Mouse (Mus musculus): Measurements from ENCODE around the gene Fam92a. TPM values are rescaled to one million over a fixed set of nuclear protein-coding genes. Genes with fewer than 3 reads are reported as not detected.
"Not testable (repeated sequence)": the region's sequence is repeated elsewhere in the genome, so short reads cannot be mapped to it uniquely, and the experiment has no call there.

Fam92a gene
- 44.3 and 60.9 TPM in 2 replicates for polyA plus RNA-seq (2012; rRNA removed)
- 102 and 108 TPM in 2 replicates for polyA plus RNA-seq (2014; fragmentation: Nextera tagmentation; extraction: Ambion mirVana)

DNA sequence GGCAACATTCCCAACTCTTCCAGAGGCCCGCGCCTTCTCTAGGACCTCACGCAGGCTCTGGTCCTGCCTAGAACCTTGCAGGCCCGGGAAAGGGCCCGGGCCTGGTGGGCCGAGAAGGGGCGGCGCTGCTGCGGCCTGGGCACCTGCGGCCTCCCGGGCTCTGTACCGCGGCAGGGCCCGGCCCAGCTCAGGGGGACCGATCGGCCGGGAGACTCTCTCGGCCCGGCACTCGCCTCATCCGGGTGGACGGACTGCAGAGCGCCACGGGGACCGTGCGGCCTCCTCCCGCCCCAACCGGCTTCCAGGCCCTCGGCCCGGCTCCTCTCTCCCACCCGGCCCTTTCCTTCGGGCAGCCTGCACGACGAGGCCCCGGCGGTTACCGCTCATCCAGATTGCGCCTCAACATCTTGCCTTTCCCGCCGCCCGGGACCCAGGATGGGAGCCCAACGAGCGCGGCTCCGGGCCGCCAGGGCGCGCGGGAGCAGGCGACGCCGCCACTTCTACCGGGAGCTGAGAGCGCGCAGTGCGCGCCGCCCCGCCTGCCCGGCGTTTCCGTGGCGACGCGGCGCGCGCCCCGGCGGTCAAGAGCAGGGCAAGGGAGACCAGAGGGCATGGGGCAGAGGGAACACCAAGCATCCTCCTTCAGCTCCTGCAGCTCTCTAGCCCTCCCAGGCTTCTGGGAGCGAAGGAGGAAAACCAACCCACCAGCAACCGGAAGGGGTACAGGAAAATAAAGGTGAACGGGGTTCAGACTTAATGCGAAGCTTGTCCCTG is at the start of gene Fam92a:
Gene Fam92a, minus strand, starts transcription at position 698 of the 774 bp plus-strand sequence.
- under 1% methylated on average over 49 of the region's 74 CpGs for WGBS
- Histone ChIP-seq H3K27me3 (ENCODE audit: control insufficient read depth, insufficient read depth, low read length) (no peaks in the 10 kb centered on the region), H3K9me3 (ENCODE audit: control insufficient read depth, low read length) (no peaks in the 10 kb centered on the region), H3K4me2 (replicated peaks; ENCODE audit: low read depth, low read length, severe bottlenecking) (peak within 1 kb of the TSS; percentile 76), H3K4me1 (ENCODE audit: control insufficient read depth, insufficient read depth, low read length) (peaks cover 9% of the 10 kb centered on the region), H3K27ac (replicated peaks; ENCODE audit: low read depth, low read length) (peak within 1 kb of the TSS; percentile 92), H3K36me3 (ENCODE audit: control insufficient read depth, insufficient read depth, low read length) (peaks cover 23% of the 10 kb centered on the region), H3K9ac (ENCODE audit: low read depth, low read length, severe bottlenecking) (peak within 1 kb of the TSS; percentile 99), H3K4me3 (replicated peaks; ENCODE audit: low read length) (peak within 1 kb of the TSS; percentile 85)
- ATAC-seq (ENCODE audit: low FRiP score, low read depth) = peak; percentile 87
- no peak for TF ChIP-seq POLR2A (IDR thresholded peaks at IDR 0.05; ENCODE audit: borderline replicate concordance, extremely low read depth, insufficient read depth, insufficient read length)
- peak; percentile 35 for DNase-seq (ENCODE audit: low spot score)

GRCm38 (mm10) chr4:12178992-12179391 is 7.2 kb upstream of the Fam92a start:
- H3K4me3 ChIP-seq (replicated peaks; ENCODE audit: low read length) = no peak overlapping the region
- H3K9me3 ChIP-seq (ENCODE audit: control insufficient read depth, low read length) = no peaks in the 10 kb centered on the region
- no peaks in the 10 kb centered on the region for H3K36me3 ChIP-seq (ENCODE audit: control insufficient read depth, insufficient read depth, low read length)
- DNase-seq (ENCODE audit: low spot score) (no peak), ATAC-seq (ENCODE audit: low FRiP score, low read depth) (no peak)
- WGBS = 86% methylated on average over 10 of the region's 10 CpGs
- H3K27ac ChIP-seq (replicated peaks; ENCODE audit: low read depth, low read length) = no peak overlapping the region
- H3K4me2 ChIP-seq (replicated peaks; ENCODE audit: low read depth, low read length, severe bottlenecking) = no peak overlapping the region
- no peaks in the 10 kb centered on the region for H3K4me1 ChIP-seq (ENCODE audit: control insufficient read depth, insufficient read depth, low read length)
- no peaks in the 10 kb centered on the region for H3K27me3 ChIP-seq (ENCODE audit: control insufficient read depth, insufficient read depth, low read length)
- TF ChIP-seq POLR2A (IDR thresholded peaks at IDR 0.05; ENCODE audit: borderline replicate concordance, extremely low read depth, insufficient read depth, insufficient read length) = no peak
- H3K9ac ChIP-seq (ENCODE audit: low read depth, low read length, severe bottlenecking) = no peak overlapping the region

GRCm38 (mm10) chr4:12170986-12171317 is 863 bp downstream of the Fam92a start:
- 19% methylated on average over 9 of the region's 9 CpGs for WGBS
- peak overlapping the region; percentile 85 for H3K4me3 ChIP-seq (replicated peaks; ENCODE audit: low read length)
- no peak for ATAC-seq (ENCODE audit: low FRiP score, low read depth)
- no peak for TF ChIP-seq POLR2A (IDR thresholded peaks at IDR 0.05; ENCODE audit: borderline replicate concordance, extremely low read depth, insufficient read depth, insufficient read length)
- no peaks in the 10 kb centered on the region for H3K9me3 ChIP-seq (ENCODE audit: control insufficient read depth, low read length)
- peaks cover 28% of the 10 kb centered on the region for H3K36me3 ChIP-seq (ENCODE audit: control insufficient read depth, insufficient read depth, low read length)
- no peak for DNase-seq (ENCODE audit: low spot score)
- H3K4me1 ChIP-seq (ENCODE audit: control insufficient read depth, insufficient read depth, low read length) = peaks cover 9% of the 10 kb centered on the region
- no peaks in the 10 kb centered on the region for H3K27me3 ChIP-seq (ENCODE audit: control insufficient read depth, insufficient read depth, low read length)
- peak overlapping the region; percentile 92 for H3K27ac ChIP-seq (replicated peaks; ENCODE audit: low read depth, low read length)
- H3K4me2 ChIP-seq (replicated peaks; ENCODE audit: low read depth, low read length, severe bottlenecking) = peak overlapping the region; percentile 76
- H3K9ac ChIP-seq (ENCODE audit: low read depth, low read length, severe bottlenecking) = peak overlapping the region; percentile 99

DNA sequence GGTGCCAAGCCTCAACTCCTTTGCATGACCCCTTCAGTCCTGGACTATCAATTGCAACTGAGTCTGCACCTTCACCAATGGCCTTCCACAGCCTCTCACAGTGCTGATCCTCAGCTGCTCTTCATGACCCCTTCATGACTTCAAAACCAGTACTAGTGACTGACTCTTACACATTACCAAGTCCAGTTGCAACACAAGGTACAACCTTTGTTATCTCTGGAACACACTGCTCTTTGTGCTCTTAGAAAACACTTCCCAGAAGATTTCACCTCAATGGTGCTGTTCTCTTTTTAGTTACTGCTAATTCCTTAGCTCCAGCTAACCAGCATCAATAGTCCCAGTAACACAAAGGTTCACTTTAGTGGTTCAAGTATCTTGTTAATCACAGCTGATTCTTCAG is 24.2 kb downstream of the Fam92a start:
- Histone ChIP-seq H3K36me3 (ENCODE audit: control insufficient read depth, insufficient read depth, low read length) (peaks cover 27% of the 10 kb centered on the region; the same call in 1 of the 2 replicates), H3K4me1 (ENCODE audit: control insufficient read depth, insufficient read depth, low read length) (no peaks in the 10 kb centered on the region), H3K4me3 (replicated peaks; ENCODE audit: low read length) (no peak overlapping the region), H3K4me2 (replicated peaks; ENCODE audit: low read depth, low read length, severe bottlenecking) (no peak overlapping the region), H3K27me3 (ENCODE audit: control insufficient read depth, insufficient read depth, low read length) (no peaks in the 10 kb centered on the region), H3K9me3 (ENCODE audit: control insufficient read depth, low read length) (peaks cover 7% of the 10 kb centered on the region), H3K27ac (replicated peaks; ENCODE audit: low read depth, low read length) (no peak overlapping the region), H3K9ac (ENCODE audit: low read depth, low read length, severe bottlenecking) (no peak overlapping the region)
- no peak for DNase-seq (ENCODE audit: low spot score)
- no peak for ATAC-seq (ENCODE audit: low FRiP score, low read depth)
- TF ChIP-seq POLR2A (IDR thresholded peaks at IDR 0.05; ENCODE audit: borderline replicate concordance, extremely low read depth, insufficient read depth, insufficient read length) = no peak

DNA sequence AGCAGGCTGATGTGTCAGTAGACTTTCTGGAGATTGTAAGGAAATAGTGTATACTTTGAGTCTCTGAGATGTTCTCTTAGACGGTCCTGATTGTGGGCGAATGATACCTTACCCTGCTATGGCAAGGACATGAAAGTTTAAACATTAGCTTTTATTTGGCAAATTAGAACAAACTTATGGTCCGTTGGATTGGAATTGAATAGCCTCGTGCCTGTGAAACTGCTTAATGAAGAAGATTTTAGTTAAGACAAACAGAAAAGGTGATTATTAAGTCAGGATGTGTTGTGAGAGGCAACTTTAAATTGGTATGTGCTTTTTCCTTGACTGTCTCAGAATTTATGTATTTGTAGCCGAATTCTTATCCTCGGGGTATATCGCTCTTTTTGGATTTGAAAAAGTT is 30.3 kb downstream of the Fam92a start:
- not testable (repeated sequence) for H3K27ac ChIP-seq (replicated peaks; ENCODE audit: low read depth, low read length); H3K27me3 ChIP-seq (ENCODE audit: control insufficient read depth, insufficient read depth, low read length); H3K4me1 ChIP-seq (ENCODE audit: control insufficient read depth, insufficient read depth, low read length); H3K36me3 ChIP-seq (ENCODE audit: control insufficient read depth, insufficient read depth, low read length); H3K9ac ChIP-seq (ENCODE audit: low read depth, low read length, severe bottlenecking); H3K4me2 ChIP-seq (replicated peaks; ENCODE audit: low read depth, low read length, severe bottlenecking); DNase-seq (ENCODE audit: low spot score); H3K9me3 ChIP-seq (ENCODE audit: control insufficient read depth, low read length); H3K4me3 ChIP-seq (replicated peaks; ENCODE audit: low read length); ATAC-seq (ENCODE audit: low FRiP score, low read depth)
- 94% methylated on average over 6 of the region's 7 CpGs for WGBS

GRCm38 (mm10) chr4:12140592-12141062 is 31.2 kb downstream of the Fam92a start:
- not testable (repeated sequence) for DNase-seq (ENCODE audit: low spot score); H3K36me3 ChIP-seq (ENCODE audit: control insufficient read depth, insufficient read depth, low read length); H3K4me1 ChIP-seq (ENCODE audit: control insufficient read depth, insufficient read depth, low read length); H3K27ac ChIP-seq (replicated peaks; ENCODE audit: low read depth, low read length); H3K9me3 ChIP-seq (ENCODE audit: control insufficient read depth, low read length); H3K27me3 ChIP-seq (ENCODE audit: control insufficient read depth, insufficient read depth, low read length)
- 16% methylated on average over 20 of the region's 40 CpGs for WGBS
- peak overlapping the region; percentile 45 for H3K9ac ChIP-seq (ENCODE audit: low read depth, low read length, severe bottlenecking)
- peak overlapping the region; percentile 37 for H3K4me3 ChIP-seq (replicated peaks; ENCODE audit: low read length)
- peak overlapping the region; percentile 37; the same call in 1 of the 2 replicates for H3K4me2 ChIP-seq (replicated peaks; ENCODE audit: low read depth, low read length, severe bottlenecking)
- peak; percentile 78 for ATAC-seq (ENCODE audit: low FRiP score, low read depth)

Data from limb, embryonic 14.5 days (tissue).